Mouse (Mus musculus): Measurements from ENCODE around the gene Ap5s1.

DNA sequence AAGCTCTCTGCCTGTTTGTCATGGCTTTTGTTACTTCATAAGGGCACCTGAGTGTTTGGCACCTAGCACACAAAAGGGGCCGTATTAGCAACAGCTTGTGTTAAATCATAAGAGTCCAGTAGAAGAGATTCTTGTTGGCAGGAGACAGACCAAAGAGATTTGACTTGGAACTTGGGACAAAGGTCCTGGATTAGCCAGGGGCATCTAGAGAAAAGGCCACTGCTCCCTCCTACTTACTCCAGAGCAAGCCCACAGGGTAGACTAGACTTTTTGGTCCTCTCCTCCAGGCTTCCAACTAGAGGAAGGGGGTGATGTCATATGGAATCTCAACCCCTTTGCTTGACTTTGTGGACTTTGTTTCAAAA is 31.0 kb upstream of the Ap5s1 start:
- TF ChIP-seq CTCF (conservative IDR thresholded peaks at IDR 0.05; ENCODE audit: low read length): no peak
- TF ChIP-seq POU5F1 (IDR thresholded peaks at IDR 0.05; ENCODE audit: borderline replicate concordance, low read length): no peak
- no peak for TF ChIP-seq NANOG (IDR thresholded peaks at IDR 0.05; ENCODE audit: borderline replicate concordance, low read length)
